Mouse (Mus musculus) CD4-positive, CD25-positive, alpha-beta regulatory T cell, adult 4 months (primary cell): ENCODE measurements around the gene Ocrl. TPM values are rescaled to one million over a fixed set of nuclear protein-coding genes. Genes with fewer than 3 reads are reported as not detected.

Source experiments
- ATAC-seq: one replicate; pipeline ENCODE4 v1.8.0; 2017
- polyA plus RNA-seq, 2 experiments: library from polyadenylated mRNA; unstranded; fragments of 100-300 nt; shearing (Covaris generic); gene quantifications; one replicate each; pipeline ENCODE4 v1.2.1; 2017

Gene Ocrl
- polyA plus RNA-seq, result 1 to 10 TPM; 7.0 to 8.4 TPM

- peak; percentile 90 for ATAC-seq
Measured at GRCm38 (mm10) chrX:47912306-47912792, at the start of gene Ocrl. Gene Ocrl, plus strand, starts transcription at chrX:47912387.

- ATAC-seq, result no peak
Measured at GRCm38 (mm10) chrX:47880052-47880451, 32.1 kb upstream of the Ocrl start.

DNA sequence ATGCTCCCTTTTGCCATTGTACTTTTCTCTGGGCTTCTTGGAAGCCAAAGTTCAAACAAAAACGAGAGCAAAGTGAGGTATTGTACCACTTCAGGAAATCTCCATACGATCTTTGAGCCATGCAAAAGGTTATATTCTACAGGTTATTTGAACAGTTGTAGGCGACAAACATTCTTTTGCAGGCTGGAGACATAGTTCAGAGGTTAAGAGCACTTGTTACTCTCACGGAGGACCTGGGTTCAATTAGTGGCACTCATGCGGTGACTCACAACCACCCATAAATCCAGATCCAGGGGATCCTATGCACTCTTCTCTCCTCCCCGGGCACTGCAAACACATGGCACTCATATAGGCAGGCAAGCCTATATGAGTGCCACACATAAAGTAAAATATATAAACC lies 29.4 kb upstream of the Ocrl start:
- ATAC-seq, result no peak

- ATAC-seq, result no peak
Measured at GRCm38 (mm10) chrX:47887401-47887800, 24.8 kb upstream of the Ocrl start.

GRCm38 (mm10) chrX:47891243-47891906 lies 20.8 kb upstream of the Ocrl start:
- no peak for ATAC-seq

DNA sequence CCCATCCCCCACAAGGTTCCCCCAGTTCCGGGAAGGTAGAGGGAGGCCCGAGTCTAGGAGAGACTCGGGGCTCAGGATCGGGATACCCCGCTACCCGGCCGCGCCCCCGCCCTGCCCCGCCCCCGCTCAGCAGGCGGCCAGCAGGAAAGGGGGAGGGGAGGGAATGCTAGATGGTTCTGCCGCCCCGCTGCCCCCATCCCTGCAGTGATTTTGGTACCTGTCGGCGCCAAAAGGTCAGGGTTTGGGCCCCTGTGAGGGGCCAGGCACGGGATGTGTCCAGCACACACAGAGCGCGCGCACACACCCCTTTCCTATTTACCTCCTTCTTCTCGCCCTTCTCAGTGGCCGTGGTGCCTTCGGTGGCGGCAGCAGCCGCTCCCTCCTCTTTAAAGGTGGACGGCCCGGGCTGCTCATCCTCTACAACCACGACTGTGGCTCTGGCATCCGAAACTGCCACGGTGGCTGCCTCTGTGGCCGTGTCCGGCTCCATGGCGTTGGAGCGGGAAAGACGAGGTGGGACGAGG lies 20.2 kb upstream of the Ocrl start:
- ATAC-seq, result no peak

- no peak for ATAC-seq
Measured at GRCm38 (mm10) chrX:47892431-47893024, 19.7 kb upstream of the Ocrl start, which contains the start of gene Smarca1. Gene Smarca1, minus strand, starts transcription at chrX:47892974.

GRCm38 (mm10) chrX:47912904-47913542 lies 836 bp downstream of the Ocrl start:
- ATAC-seq, result no peak

DNA sequence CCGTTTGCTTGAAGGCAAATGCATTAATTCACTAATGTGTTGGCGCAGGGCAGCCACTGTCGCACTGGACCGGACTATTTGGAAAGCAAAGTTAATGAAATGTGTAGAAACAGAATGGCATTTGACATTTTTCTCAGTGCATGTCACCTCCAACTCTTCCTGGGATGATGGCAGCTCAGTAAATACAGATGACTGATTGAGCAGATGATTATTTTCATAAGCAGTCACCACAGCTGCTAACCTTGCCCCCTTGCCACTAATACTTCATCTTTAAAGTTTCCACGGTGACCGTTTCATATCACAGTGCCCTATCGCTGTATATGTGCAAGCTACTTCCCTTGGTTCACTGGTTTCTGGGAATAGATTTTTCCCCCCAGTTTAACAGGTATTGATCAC lies 1.4 kb downstream of the Ocrl start:
- ATAC-seq, result no peak

DNA sequence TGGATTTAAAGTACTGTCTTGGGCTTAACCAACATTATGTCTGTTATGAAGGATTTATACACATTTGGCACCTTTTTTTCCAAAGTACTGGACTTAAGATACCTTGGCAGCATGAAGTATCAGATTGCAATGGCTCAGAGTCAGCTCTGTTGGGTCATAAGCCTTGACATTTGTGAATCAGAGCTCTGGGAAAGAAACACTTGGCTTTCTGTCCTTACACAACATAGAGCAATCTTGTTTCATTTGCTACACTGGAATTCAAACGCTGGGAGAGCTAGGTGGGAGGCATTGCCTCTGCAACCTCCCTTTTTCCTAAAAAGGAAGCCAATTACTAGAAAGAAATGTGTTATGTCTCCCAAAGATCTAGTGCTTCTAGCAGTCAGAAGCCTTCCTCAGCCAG lies 4.6 kb downstream of the Ocrl start:
- no peak for ATAC-seq

DNA sequence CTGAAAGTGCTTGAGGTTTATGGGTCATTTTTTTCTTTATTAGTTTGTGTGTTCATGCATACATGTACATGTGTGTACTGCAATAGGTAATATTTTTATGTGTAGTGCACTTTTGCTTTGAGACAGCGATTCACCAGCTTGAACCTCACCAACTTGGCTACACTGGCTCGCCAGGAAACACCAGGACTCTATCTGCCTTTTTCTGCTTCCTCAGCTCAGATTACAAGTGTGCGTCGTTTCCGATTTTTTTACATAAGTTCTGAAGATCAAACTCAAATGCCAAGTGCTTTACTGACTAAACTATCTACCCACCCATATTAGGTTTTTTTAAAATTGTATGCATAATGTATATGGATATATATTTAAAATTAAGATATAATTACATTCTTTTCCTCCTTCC lies 8.4 kb downstream of the Ocrl start:
- no peak for ATAC-seq

GRCm38 (mm10) chrX:47927981-47928380 lies 15.8 kb downstream of the Ocrl start:
- ATAC-seq, result no peak

- no peak for ATAC-seq
Measured at GRCm38 (mm10) chrX:47930449-47930848, 18.3 kb downstream of the Ocrl start.

- ATAC-seq, result no peak
Measured at GRCm38 (mm10) chrX:47934352-47934751, 22.2 kb downstream of the Ocrl start.

DNA sequence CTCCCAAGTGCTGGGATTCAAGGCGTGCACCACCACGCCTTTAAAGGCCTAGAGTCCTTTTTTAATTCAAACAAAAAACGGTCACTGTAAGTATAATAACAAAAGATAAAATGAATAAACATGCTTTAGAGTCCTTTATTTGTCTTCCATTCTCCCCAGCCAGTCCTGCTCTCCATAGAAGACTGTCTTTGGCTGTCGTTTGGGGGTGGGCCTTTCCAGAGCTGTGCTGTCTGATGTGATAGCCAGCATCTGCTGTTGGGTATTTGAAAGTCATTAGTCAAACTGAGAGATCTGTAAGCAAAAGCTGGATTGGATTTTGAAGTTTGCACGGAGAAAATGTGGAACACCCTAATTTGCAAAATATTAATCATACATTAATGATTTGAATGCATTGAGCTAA lies 24.7 kb downstream of the Ocrl start:
- no peak for ATAC-seq

GRCm38 (mm10) chrX:47937740-47938139 lies 25.6 kb downstream of the Ocrl start:
- no peak for ATAC-seq

GRCm38 (mm10) chrX:47949729-47950128 lies 37.5 kb downstream of the Ocrl start:
- no peak for ATAC-seq

- no peak for ATAC-seq
Measured at GRCm38 (mm10) chrX:47962579-47962978, 50.4 kb downstream of the Ocrl start.

- no peak for ATAC-seq
Measured at GRCm38 (mm10) chrX:47970371-47970770, 58.2 kb downstream of the Ocrl start.

- ATAC-seq, result no peak
Measured at GRCm38 (mm10) chrX:47970864-47971263, 58.7 kb downstream of the Ocrl start.

- no peak for ATAC-seq
Measured at GRCm38 (mm10) chrX:47971366-47972128, 59.4 kb downstream of the Ocrl start.

- ATAC-seq, result no peak
Measured at GRCm38 (mm10) chrX:47976551-47976950, 64.4 kb downstream of the Ocrl start.

DNA sequence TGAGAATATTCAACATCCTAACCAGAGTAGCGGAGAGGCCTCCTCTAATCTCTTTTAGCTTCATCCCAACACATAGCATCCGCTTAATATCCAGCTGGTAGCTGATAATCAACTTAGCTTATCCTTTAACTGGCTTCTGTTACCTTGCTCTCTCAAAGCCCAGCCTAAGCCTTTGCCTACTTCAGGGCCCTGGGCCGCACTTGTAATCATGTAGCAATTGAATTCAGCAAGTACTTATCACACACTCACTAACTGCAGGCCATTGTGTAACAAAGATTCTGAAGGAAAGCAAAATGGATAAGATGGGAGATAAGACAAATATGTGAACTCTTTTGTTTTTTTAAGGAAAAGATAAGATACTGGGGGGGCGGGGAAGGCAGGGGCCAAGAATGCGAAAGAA lies 64.9 kb downstream of the Ocrl start:
- no peak for ATAC-seq
